Mouse (Mus musculus) layer of hippocampus, adult 2 months (tissue): ENCODE measurements around the gene Thra. TPM values are rescaled to one million over a fixed set of nuclear protein-coding genes. Genes with fewer than 3 reads are reported as not detected.

Experiments
- DNase-seq, 2 experiments: peaks; one replicate each; pipeline ENCODE4 v3.0.0; 2022; ENCODE audit warnings: low spot score in 2 of 2
- H3K27ac ChIP-seq: fragments of 200-600 bp; 2 replicates; pipeline ENCODE4 v1.8.1; 2022
- H3K4me3 ChIP-seq: fragments of 200-600 bp; 2 replicates; pipeline ENCODE4 v1.8.1; 2022; ENCODE audit warnings: mild to moderate bottlenecking
- CTCF ChIP-seq: fragments of 200-600 bp; conservative IDR thresholded peaks from 2 replicates; pipeline ENCODE4 v1.8.1; 2022; ENCODE audit warnings: antibody characterized with exemption, mild to moderate bottlenecking, moderate library complexity
- long read RNA-seq, 2 experiments: library from polyadenylated mRNA; stranded (forward); transcript quantifications; one replicate each; pipeline ENCODE4 v2.0.0; 2021; ENCODE audit warnings: borderline mapping rate in 2 of 2
- total RNA-seq, 2 experiments: library from RNA; stranded (reverse); gene quantifications; 2 replicates each; pipeline ENCODE4 v1.2.3; 2021

Gene Thra
- total RNA-seq: 1,000 to 10,000 TPM in 1 of 2 experiments, 100 to 1,000 TPM in 1; 996 to 1,082 TPM
- long read RNA-seq, experiment 1, transcript Thra-201 (10 exons, 2,452 nt): major isoform, 114 of 255 reads
- long read RNA-seq, experiment 1, transcript Thra-203 (9 exons, 1,240 nt): minor isoform, 7 of 255 reads
- long read RNA-seq, experiment 1, partial matches to known transcripts: 60 of 255 reads
- long read RNA-seq, experiment 1, other reads (novel, unspliced or antisense): 74 of 255 reads
- long read RNA-seq, experiment 2, transcript Thra-203 (9 exons, 1,240 nt): minor isoform, 7 of 342 reads
- long read RNA-seq, experiment 2, transcript Thra-201 (10 exons, 2,452 nt): major isoform, 116 of 342 reads
- long read RNA-seq, experiment 2, partial matches to known transcripts: 152 of 342 reads
- long read RNA-seq, experiment 2, other reads (novel, unspliced or antisense): 67 of 342 reads

- TF ChIP-seq CTCF: no peak
- H3K27ac ChIP-seq: peak within 1 kb of the TSS; percentile 100
- peak within 1 kb of the TSS; percentile 100 for H3K4me3 ChIP-seq
- DNase-seq: peak in 1 of 2 experiments; percentile 72
These were observed at the start of gene Thra for GRCm38 (mm10) chr11:98740393-98741050. Gene Thra (plus strand): TSS chr11:98740638.

DNA sequence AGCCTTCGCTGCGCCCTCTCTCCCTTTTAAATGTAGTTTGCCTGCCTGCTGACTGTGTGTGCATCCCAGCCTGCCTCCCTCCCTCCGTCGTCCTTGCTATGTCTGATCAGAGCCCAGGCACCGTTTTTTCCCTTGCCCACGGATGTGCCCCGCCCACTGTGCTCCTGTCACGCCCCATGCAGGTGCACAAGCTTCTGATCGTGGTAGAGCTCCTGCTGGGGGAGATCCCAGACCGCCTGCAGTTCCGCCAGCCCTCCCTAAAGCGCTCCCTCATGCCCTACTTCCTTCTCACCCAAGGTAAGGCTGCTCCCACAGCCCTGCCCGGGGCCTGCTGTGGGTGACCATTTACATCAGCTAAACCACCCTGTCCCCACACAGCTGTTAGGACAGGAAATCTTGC lies 47.2 kb upstream of the Thra start:
- H3K4me3 ChIP-seq: no peak overlapping the region
- no peak for TF ChIP-seq CTCF
- DNase-seq: no peak

GRCm38 (mm10) chr11:98693746-98694145 lies 46.7 kb upstream of the Thra start:
- no peak for TF ChIP-seq CTCF
- H3K4me3 ChIP-seq: no peak overlapping the region
- DNase-seq: no peak
- no peak overlapping the region for H3K27ac ChIP-seq

More for the DNA sequence above, 47.2 kb upstream of the Thra start:
- no peak overlapping the region for H3K27ac ChIP-seq

GRCm38 (mm10) chr11:98694301-98694700 lies 46.1 kb upstream of the Thra start:
- DNase-seq: no peak
- Histone ChIP-seq H3K27ac (no peak overlapping the region), H3K4me3 (no peak overlapping the region)
- no peak for TF ChIP-seq CTCF

DNA sequence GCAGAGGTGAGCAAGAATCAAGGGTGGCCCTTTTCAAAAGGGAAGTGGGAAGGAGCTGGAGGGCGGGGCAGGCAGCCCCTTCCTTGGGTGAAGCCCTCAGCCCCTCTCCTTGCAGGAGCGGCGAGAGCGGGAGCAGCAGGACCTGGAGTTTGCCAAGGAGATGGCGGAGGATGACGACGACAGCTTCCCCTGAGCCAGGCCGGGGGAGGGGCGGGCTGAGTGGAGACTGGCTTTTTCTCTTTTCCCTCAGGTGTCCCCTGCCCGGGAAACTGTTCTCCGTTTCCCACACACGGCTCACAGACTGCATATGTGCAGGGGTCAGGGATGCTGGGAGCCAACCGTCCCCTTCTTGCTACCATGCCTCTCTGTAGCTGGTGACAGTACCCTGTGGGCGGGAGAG lies 45.0 kb upstream of the Thra start:
- no peak for DNase-seq
- TF ChIP-seq CTCF: no peak
- H3K27ac ChIP-seq: no peak overlapping the region
- H3K4me3 ChIP-seq: no peak overlapping the region

- TF ChIP-seq CTCF: no peak
- DNase-seq: no peak
- H3K4me3 ChIP-seq: no peak overlapping the region
- H3K27ac ChIP-seq: no peak overlapping the region
These were observed 43.8 kb upstream of the Thra start for GRCm38 (mm10) chr11:98696454-98697216.

GRCm38 (mm10) chr11:98697225-98697624 lies 43.2 kb upstream of the Thra start:
- Histone ChIP-seq H3K4me3 (no peak overlapping the region), H3K27ac (no peak overlapping the region)
- no peak for DNase-seq
- TF ChIP-seq CTCF: no peak

DNA sequence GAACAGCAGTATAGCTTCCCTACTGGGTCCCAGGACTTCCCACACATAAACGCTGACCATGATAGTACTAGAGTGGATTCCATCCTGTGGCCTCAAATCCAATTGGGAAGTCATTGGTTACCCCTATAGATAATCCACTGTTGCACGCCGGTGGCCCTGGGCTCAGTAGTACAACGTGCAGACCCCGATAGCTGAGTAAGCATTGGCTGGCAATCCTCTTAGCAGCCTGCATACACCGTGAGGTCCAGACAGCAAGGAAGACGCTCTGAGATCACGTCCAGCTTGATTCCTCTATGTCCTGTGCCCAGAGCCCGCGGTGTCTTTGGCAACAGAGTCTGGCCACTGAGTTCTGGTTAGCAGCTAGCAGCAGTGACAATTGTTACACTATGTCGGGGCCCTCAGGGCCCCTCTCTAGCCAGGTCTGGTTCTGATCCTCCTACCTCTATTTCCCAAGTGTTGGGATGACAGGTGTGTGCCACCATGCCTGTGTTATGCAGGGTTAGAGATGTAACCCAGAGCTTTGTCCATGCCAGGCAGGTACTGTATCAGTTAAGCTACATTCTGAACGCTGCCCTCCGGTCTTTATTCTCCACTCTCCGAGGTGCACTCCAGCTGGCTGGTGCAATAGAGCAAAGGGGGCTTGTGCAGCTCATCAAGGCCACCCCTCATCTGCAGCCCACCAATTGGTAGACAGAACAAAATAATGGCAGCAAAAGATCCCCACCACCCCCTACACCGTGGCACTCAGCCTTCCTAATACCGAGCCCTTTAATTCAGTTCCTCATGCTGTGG lies 41.4 kb upstream of the Thra start:
- DNase-seq: no peak
- Histone ChIP-seq H3K4me3 (no peak overlapping the region), H3K27ac (no peak overlapping the region)
- no peak for TF ChIP-seq CTCF

GRCm38 (mm10) chr11:98699911-98700310 lies 40.5 kb upstream of the Thra start:
- peak; percentile 92 for TF ChIP-seq CTCF
- no peak overlapping the region for H3K4me3 ChIP-seq
- DNase-seq: peak; percentile 69 to 88
- no peak overlapping the region for H3K27ac ChIP-seq

- DNase-seq: no peak
These were observed 39.2 kb upstream of the Thra start, which contains the start of gene Csf3 for GRCm38 (mm10) chr11:98701213-98701670. Gene Csf3 (plus strand): TSS chr11:98701263.

DNA sequence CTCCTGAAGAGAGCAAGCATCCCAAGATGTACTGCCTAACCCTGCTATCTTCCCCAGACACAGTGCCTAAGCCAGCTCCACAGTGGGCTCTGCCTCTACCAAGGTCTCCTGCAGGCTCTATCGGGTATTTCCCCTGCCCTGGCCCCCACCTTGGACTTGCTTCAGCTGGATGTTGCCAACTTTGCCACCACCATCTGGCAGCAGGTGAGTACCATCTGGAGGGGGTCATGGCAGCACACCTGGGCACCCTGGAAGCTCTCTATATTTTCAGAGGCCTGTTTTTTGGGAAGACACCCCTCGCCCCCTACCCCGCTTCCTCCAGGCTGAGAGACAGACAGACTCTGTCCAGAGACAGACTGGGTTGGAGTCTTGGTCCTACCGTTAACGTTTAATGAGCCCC lies 38.1 kb upstream of the Thra start:
- no peak for TF ChIP-seq CTCF
- H3K4me3 ChIP-seq: no peak overlapping the region
- no peak overlapping the region for H3K27ac ChIP-seq
- DNase-seq: no peak

More at GRCm38 (mm10) chr11:98701213-98701670, 39.2 kb upstream of the Thra start, which contains the start of gene Csf3:
- Histone ChIP-seq H3K27ac (no peak within 1 kb of the TSS), H3K4me3 (no peak within 1 kb of the TSS)
- no peak for TF ChIP-seq CTCF

DNA sequence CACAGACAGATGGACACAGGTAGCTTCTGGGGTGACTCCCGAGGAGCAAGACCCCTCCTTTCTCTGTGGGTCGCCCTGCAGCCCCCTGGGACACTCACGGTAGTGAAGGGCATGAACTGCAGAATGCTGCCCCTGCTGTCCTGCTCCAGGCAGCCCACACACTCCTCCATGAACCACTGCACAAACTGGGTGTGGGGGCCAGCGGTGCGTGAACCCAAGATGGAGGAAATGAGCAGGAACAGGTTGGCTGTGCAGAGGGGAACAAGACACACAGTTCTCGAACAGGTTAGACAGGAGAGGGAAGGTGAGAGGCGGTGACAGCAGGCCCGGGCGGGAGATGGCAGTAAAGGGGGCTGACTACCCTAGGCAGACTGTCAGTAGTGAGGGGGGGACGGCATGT lies 35.4 kb upstream of the Thra start:
- DNase-seq: no peak
- no peak for TF ChIP-seq CTCF
- Histone ChIP-seq H3K27ac (no peak overlapping the region), H3K4me3 (no peak overlapping the region)
